Mouse (Mus musculus): Measurements from ENCODE around the gene Zfp655.
"Not testable (repeated sequence)": the region's sequence is repeated elsewhere in the genome, so short reads cannot be mapped to it uniquely, and the experiment has no call there.

Gene Zfp655

DNA sequence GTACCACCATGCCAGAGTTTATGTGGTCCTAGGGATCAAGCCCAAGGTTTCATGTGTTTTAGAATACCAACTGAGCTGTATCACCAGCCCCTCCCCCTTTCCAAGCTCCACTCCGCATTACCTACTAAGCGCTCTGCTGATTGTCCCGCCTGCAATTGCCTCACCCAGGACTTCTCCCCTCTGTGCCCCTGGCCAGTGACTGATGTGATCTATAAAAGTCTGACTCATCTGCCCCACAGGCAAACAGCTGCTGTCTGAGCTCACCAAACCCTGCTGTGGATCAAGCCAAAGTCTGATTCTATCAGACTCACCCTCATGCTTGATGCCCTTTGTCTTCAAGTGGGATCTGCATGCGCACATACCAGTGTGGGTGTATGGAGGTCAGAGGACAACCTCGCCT is 8.7 kb upstream of the Zfp655 start:
- in situ Hi-C loops (cut with MboI), result no loop called here

DNA sequence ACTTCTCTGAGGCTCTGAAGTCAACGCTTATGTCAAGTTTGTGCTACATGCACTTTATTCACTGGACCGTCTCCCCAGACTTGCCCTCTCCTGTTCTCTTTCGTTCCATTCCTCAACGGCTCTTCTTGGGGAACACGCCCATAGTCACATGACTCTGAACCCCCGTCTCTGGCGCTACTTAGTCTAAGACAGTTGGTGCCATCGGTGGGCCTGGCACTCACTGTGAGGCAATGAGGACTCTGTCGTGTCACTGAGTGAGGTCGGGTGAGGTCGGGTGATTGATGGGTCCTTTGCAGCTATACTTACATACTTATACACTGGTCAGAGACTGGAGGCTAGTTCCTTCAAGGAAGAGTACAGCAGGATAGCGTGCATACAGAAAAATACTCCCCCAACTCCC is 8.1 kb upstream of the Zfp655 start:
- in situ Hi-C loops (cut with MboI), result no loop called here

DNA sequence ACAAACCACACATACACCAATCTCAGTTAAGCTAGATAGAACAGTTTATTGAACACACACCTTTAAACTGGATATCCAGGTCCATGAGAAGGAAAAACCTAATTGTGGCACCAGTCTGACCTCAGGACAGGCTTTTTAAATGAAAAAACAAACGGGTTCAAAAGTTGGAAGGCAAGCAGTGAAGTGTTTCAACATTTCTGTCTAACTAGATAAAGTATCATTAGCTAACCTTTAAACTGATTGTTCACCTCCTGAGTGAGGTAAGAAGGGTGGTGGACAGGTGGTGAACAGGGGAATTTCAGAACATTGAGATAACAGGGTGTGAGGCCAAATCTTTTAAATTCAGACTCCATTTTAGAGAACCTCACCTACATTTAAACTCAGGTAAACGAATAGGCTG is 5.1 kb upstream of the Zfp655 start:
- in situ Hi-C loops (cut with MboI), result no loop called here

DNA sequence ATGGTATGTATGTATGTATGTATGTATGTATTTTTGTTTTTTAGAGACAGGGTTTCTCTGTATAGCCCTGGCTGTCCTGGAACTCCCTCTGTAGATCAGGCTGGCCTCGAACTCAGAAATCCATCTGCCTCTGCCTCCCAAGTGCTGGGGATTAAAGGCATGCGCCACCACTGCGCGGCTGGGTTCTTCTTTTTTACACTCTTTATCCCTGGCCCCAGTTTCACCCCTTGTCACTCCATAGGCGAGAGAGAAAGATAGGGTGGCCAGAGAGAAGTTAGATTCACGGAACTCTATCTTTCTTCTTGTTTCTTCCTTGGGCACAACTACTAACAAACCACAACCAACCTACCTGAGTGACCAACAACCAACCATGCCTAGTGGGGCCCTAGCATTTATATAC is 2.2 kb upstream of the Zfp655 start:
- in situ Hi-C loops (cut with MboI), result not testable (repeated sequence)

DNA sequence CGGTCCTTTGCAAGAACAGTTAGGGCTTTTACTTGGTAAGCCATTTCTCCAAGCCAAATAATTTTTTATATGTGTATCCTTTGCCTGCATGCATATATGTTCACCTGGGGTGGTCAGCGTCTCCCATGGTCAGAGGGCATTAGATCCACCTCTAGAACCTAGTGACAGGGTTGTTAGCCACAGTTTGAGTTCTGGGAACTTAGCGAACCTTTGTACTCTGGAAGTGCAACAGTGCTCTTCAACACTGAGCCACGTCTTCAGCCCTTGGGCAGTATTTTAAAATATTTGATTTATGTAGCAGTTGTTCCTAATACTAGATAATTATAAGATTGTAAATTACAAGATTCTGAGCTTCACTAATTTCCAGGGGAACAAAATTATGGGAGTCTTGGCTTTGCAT is 874 bp upstream of the Zfp655 start:
- in situ Hi-C loops (cut with MboI), result no loop called here

DNA sequence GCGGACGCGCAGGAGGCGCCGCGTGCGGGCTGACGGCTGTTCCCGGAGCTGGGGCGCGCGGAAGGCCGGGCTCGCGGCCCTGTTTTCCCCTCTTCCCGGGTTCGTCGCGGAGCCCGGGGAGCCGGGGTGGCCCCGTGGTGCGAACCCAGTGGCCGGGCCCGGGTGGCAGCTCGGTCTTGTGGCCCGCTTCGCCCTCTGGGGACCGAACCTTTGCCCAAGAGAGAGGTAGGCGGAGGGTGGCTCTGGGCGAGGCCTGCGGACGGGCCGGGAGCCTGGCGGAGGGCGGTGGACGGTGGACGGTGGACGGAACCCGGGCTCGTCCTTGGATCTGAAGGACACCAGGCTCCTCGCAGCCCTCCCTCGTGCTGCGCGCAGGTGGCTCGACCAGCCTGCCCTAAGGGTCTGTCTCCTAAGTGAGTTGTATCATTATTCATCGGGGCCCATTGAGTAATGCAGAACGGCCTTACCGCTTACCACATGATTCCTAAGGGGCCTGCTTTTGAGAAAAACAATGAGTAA is 437 bp downstream of the Zfp655 start:
- in situ Hi-C loops (cut with MboI), result no loop called here

DNA sequence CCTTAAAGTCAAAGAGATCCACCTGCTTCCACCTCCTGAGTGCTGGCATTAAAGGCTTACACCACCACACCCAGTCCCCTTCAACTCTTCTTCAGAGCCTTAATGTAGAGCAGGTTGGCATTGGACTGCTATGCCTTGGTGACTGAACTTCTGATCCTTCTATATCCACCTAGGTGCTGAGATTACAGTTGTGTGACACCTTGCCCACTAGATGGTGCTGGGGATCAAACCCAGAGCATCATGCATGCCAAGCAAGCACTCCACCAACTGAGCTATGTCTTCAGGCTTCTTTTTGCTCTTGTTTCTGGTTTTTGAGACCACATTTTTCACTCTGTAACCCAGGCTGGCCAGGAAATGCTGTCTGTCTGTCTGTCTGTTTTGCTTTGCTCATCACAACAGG is 3.1 kb downstream of the Zfp655 start:
- in situ Hi-C loops (cut with MboI), result no loop called here

DNA sequence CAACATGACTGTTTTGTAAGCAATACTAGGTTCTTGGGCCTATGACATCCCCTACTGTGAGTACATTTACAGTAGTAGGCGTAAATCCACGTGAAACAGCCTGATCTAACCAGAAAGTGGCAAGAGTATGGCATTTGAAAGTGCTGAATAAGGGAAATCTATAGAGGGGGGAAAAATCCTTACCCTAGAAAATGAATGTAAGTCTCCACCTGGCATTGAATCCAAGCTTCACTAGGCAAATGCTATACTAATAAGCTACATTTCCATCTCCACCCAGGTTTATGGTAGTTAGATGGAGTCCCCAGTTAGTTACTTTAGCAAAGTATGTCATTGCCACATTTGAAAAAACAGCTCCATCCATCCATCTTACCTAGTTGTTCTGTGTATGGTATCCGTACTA is 18.0 kb downstream of the Zfp655 start:
- in situ Hi-C loops (cut with MboI), result no loop called here

DNA sequence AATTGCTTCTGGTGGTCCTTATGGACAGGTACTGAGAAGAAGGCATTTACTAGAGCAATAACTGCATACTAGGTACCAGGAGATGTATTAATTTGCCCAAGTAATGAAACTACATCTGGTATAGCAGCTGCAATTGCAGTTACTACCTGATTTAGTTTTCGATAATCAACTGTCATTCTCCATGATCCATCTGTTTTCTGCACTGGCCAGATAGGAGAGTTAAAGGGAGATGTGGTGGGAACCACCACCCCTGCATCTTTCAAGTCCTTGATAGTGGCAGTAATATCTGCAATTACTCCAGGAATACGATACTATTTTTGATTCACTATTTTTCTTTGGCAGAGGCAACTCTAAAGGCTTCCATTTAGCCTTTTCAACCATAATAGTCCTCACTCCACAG is 42.1 kb downstream of the Zfp655 start:
- in situ Hi-C loops (cut with MboI), result not testable (repeated sequence)

DNA sequence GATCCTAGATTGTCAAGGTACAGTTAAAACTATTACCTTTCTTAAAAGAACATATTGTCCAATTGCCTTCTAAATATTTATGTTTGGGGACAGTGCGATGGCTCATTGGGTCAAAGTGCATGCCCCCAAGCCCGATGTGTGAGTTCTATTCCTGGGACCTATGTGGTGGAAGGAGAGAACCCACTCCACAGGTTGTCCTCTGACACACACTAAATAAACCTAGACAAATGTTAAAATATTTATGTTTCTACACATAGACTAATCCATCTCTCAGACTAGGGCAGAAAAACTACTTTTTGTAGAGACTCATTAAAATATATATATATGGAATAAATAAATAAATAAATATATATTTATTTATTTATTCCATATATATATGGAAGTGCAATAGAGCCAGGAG is 48.4 kb downstream of the Zfp655 start:
- in situ Hi-C loops (cut with MboI), result no loop called here

DNA sequence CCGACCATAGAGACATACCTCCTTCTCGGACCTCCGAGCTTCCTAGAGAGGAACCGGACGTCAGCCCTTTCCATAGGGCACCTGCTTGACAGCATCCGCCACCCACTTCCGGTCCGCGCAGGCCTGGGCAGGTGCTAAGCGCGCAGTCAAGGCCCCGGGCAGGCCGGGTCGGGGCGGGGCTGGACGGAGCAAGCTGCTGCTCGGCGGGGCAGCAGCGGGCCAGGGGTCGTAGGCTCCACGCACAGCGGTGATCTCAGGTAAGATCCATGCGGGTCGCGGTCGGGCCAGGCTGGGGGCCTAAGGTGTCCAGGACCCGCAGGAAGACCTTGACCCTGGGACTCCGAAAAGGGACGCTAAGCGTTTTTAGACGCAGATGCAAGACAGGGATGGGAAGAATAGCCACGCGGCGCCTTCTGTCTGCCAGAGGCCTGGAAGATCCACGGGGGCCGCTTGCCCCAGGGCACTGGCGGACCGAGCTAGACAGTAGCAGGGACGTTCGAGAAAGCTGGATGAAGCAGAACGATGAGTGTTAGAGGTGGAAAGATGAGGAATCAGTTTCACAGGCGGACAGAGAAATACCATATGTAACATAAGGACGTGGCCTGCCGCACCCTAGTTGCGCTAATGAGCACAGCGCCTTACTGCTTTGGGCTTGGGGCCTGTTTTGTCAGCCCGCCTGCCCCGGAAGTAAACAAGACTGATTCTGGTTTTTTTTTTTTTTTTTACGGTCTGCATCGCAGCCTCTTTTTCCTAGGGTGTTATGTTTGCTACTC is 49.0 kb downstream of the Zfp655 start, which contains the start of gene Zscan25:
Zscan25 (plus strand) TSS at position 130 of the 773 bp plus-strand sequence.
- in situ Hi-C loops (cut with MboI), result no loop called here

DNA sequence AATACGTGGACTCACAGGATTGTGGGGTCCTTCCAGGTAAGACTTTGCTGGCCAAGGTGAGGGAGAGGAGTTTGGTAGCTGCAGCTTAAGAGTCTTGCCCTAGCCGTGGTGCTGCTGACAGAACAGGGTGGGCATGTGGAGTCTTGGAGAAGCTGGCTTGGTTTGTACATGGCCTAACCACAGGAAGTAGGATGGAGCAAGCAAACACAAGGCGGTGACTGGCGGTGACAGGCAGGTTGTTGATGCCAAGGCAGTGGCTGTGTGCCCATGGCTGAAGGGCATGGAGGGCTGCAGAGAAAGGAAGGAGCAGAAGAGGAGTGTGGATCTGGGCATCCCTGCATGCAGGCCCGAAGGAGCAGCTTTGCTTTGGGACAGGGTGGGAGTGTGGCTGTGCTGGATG is 56.9 kb downstream of the Zfp655 start:
- in situ Hi-C loops (cut with MboI), result no loop called here

DNA sequence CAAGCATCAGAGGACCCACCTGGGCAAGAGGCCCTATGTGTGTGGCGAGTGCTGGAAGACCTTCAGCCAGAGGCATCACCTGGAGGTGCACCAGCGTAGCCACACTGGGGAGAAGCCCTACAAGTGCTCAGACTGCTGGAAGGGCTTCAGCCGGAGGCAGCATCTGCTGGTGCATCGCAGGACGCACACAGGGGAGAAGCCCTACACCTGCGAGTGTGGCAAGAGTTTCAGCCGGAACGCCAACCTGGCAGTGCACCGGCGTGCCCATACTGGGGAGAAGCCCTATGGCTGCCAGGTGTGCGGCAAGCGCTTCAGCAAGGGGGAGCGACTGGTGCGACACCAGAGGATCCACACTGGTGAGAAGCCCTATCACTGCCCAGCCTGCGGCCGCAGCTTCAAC is 59.2 kb downstream of the Zfp655 start:
- in situ Hi-C loops (cut with MboI), result no loop called here

DNA sequence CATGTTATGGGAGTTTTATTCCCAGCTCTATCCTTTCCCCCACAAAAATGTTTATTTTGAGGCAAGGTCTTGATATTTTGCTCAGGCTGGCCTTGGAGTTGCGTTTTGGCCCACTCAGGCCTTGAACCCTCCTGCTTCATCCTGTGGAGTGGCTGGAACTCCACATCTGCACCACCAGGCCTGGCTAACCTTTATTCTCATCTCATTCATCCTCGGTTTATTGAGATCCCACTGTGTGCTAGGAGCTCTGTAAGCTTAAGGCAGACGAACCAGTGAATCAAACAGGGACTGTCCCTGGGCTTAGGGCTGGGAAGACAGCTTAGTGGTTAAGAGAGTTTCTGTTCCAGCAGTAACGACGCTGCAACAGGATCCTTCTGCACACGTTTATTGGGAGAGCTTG is 60.9 kb downstream of the Zfp655 start:
- in situ Hi-C loops (cut with MboI), result no loop called here

Data from mature B cell (primary cell).